Mouse (Mus musculus): ENCODE results near the gene Prlr. TPM values are rescaled to one million over a fixed set of nuclear protein-coding genes. Genes with fewer than 3 reads are reported as not detected.

Gene Prlr
- total and polyA plus RNA-seq, 2 experiments from 2014 or later: 2.3 to 4.8 TPM

GRCm38 (mm10) chr15:10338606-10339005 lies 161.6 kb downstream of the Prlr start:
- no peaks in the 10 kb centered on the region for H3K36me3 ChIP-seq (ENCODE audit: insufficient read depth, low read length)
- no peak for TF ChIP-seq CTCF (IDR thresholded peaks at IDR 0.05)
- H3K4me3 ChIP-seq (ENCODE audit: low read depth, low read length): no peak overlapping the region
- H3K9me3 ChIP-seq (ENCODE audit: low read length): no peaks in the 10 kb centered on the region
- no peak overlapping the region for H3K27ac ChIP-seq (ENCODE audit: low read depth, low read length)
- H3K9ac ChIP-seq (replicated peaks; ENCODE audit: low read length, poor library complexity, severe bottlenecking): no peak overlapping the region
- ATAC-seq (ENCODE audit: low FRiP score): no peak
- no peaks in the 10 kb centered on the region for H3K27me3 ChIP-seq (ENCODE audit: insufficient read depth, low read length)
- 71% methylated on average over 3 of the region's 3 CpGs for WGBS
- H3K4me2 ChIP-seq (ENCODE audit: low read depth, low read length, poor library complexity, severe bottlenecking): no peak overlapping the region
- no peak for DNase-seq (ENCODE audit: low spot score)
- H3K4me1 ChIP-seq (ENCODE audit: insufficient read depth, low read length): no peaks in the 10 kb centered on the region

DNA sequence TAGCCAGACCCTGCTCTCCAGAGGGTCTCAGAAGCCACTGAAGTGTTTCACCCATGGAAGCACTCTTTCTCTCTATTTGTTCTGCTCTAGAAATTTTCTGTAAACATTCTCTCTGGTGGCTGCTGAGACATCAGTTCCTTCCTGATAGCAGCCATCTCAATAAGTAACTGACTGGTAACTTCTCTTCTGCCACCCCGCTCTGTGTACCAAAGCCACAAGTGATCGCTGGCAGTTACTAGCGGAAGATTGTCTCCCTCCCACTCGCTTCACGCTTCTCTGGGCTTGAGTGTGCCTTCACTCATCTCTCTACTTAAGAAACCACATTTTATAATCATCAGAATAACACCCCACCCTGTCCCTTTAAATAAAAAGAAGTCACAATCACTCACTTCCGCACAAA lies 170.0 kb downstream of the Prlr start:
- Histone ChIP-seq H3K36me3 (ENCODE audit: insufficient read depth, low read length) (no peaks in the 10 kb centered on the region), H3K4me3 (ENCODE audit: low read depth, low read length) (no peak overlapping the region), H3K27me3 (ENCODE audit: insufficient read depth, low read length) (no peaks in the 10 kb centered on the region), H3K4me1 (ENCODE audit: insufficient read depth, low read length) (no peaks in the 10 kb centered on the region), H3K4me2 (ENCODE audit: low read depth, low read length, poor library complexity, severe bottlenecking) (no peak overlapping the region), H3K9ac (replicated peaks; ENCODE audit: low read length, poor library complexity, severe bottlenecking) (no peak overlapping the region), H3K27ac (ENCODE audit: low read depth, low read length) (no peak overlapping the region), H3K9me3 (ENCODE audit: low read length) (no peaks in the 10 kb centered on the region)
- no peak for TF ChIP-seq CTCF (IDR thresholded peaks at IDR 0.05)
- no peak for DNase-seq (ENCODE audit: low spot score)
- 93% methylated on average over 6 of the region's 6 CpGs for WGBS
- no peak for ATAC-seq (ENCODE audit: low FRiP score)

GRCm38 (mm10) chr15:10358039-10358948 lies 181.3 kb downstream of the Prlr start, which contains the start of gene Agxt2:
Agxt2 (plus strand) TSS chr15:10358532.
- ATAC-seq (ENCODE audit: low FRiP score) (no peak), DNase-seq (ENCODE audit: low spot score) (no peak)
- H3K4me2 ChIP-seq (ENCODE audit: low read depth, low read length, poor library complexity, severe bottlenecking): no peak within 1 kb of the TSS
- no peak within 1 kb of the TSS for H3K9ac ChIP-seq (replicated peaks; ENCODE audit: low read length, poor library complexity, severe bottlenecking)
- no peak within 1 kb of the TSS for H3K4me3 ChIP-seq (ENCODE audit: low read depth, low read length)
- no peaks in the 10 kb centered on the region for H3K9me3 ChIP-seq (ENCODE audit: low read length)
- H3K27me3 ChIP-seq (ENCODE audit: insufficient read depth, low read length): no peaks in the 10 kb centered on the region
- WGBS: 81% methylated on average over 9 of the region's 9 CpGs
- no peaks in the 10 kb centered on the region for H3K4me1 ChIP-seq (ENCODE audit: insufficient read depth, low read length)
- no peak for TF ChIP-seq CTCF (IDR thresholded peaks at IDR 0.05)
- no peak within 1 kb of the TSS for H3K27ac ChIP-seq (ENCODE audit: low read depth, low read length)
- H3K36me3 ChIP-seq (ENCODE audit: insufficient read depth, low read length): no peaks in the 10 kb centered on the region

GRCm38 (mm10) chr15:10366331-10366730 lies 189.3 kb downstream of the Prlr start:
- no peak overlapping the region for H3K9ac ChIP-seq (replicated peaks; ENCODE audit: low read length, poor library complexity, severe bottlenecking)
- no peaks in the 10 kb centered on the region for H3K9me3 ChIP-seq (ENCODE audit: low read length)
- no peaks in the 10 kb centered on the region for H3K4me1 ChIP-seq (ENCODE audit: insufficient read depth, low read length)
- TF ChIP-seq CTCF (IDR thresholded peaks at IDR 0.05): no peak
- no peaks in the 10 kb centered on the region for H3K27me3 ChIP-seq (ENCODE audit: insufficient read depth, low read length)
- H3K4me2 ChIP-seq (ENCODE audit: low read depth, low read length, poor library complexity, severe bottlenecking): no peak overlapping the region
- no peak overlapping the region for H3K27ac ChIP-seq (ENCODE audit: low read depth, low read length)
- no peaks in the 10 kb centered on the region for H3K36me3 ChIP-seq (ENCODE audit: insufficient read depth, low read length)
- ATAC-seq (ENCODE audit: low FRiP score) (no peak), DNase-seq (ENCODE audit: low spot score) (no peak)
- H3K4me3 ChIP-seq (ENCODE audit: low read depth, low read length): no peak overlapping the region
- WGBS: 90% methylated on average over 2 of the region's 2 CpGs

DNA sequence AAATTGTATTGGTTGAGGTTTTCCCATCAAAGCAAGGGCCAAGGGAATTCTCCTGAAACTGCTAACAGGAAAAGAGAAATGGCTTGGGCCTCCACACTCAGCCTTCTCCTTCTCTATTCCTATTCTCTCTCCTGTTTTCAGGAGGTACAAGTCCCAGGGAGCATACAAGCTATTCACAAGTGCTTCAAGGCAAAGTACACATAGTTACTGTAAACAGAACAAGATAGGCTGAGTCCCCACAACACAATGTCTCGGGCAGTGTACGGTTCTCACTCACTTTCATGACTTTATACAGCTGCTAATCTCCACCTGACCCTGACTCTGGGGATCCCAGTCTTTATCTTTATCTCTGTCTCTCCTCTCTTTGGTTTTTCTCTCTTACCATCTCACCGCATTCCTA lies 198.4 kb downstream of the Prlr start:
- Histone ChIP-seq H3K9ac (replicated peaks; ENCODE audit: low read length, poor library complexity, severe bottlenecking) (no peak overlapping the region), H3K4me3 (ENCODE audit: low read depth, low read length) (no peak overlapping the region), H3K9me3 (ENCODE audit: low read length) (no peaks in the 10 kb centered on the region), H3K36me3 (ENCODE audit: insufficient read depth, low read length) (no peaks in the 10 kb centered on the region), H3K27ac (ENCODE audit: low read depth, low read length) (no peak overlapping the region), H3K4me2 (ENCODE audit: low read depth, low read length, poor library complexity, severe bottlenecking) (no peak overlapping the region), H3K27me3 (ENCODE audit: insufficient read depth, low read length) (no peaks in the 10 kb centered on the region), H3K4me1 (ENCODE audit: insufficient read depth, low read length) (no peaks in the 10 kb centered on the region)
- DNase-seq (ENCODE audit: low spot score): no peak
- TF ChIP-seq CTCF (IDR thresholded peaks at IDR 0.05): no peak
- 82% methylated on average over 3 of the region's 3 CpGs for WGBS
- ATAC-seq (ENCODE audit: low FRiP score): no peak

- 93% methylated on average over 4 of the region's 4 CpGs for WGBS
- no peak overlapping the region for H3K27ac ChIP-seq (ENCODE audit: low read depth, low read length)
- no peak for TF ChIP-seq CTCF (IDR thresholded peaks at IDR 0.05)
- no peak overlapping the region for H3K4me2 ChIP-seq (ENCODE audit: low read depth, low read length, poor library complexity, severe bottlenecking)
- DNase-seq (ENCODE audit: low spot score) (no peak), ATAC-seq (ENCODE audit: low FRiP score) (no peak)
- H3K27me3 ChIP-seq (ENCODE audit: insufficient read depth, low read length): no peaks in the 10 kb centered on the region
- no peak overlapping the region for H3K9ac ChIP-seq (replicated peaks; ENCODE audit: low read length, poor library complexity, severe bottlenecking)
- no peaks in the 10 kb centered on the region for H3K9me3 ChIP-seq (ENCODE audit: low read length)
- no peak overlapping the region for H3K4me3 ChIP-seq (ENCODE audit: low read depth, low read length)
- H3K4me1 ChIP-seq (ENCODE audit: insufficient read depth, low read length): no peaks in the 10 kb centered on the region
- no peaks in the 10 kb centered on the region for H3K36me3 ChIP-seq (ENCODE audit: insufficient read depth, low read length)
Measured at GRCm38 (mm10) chr15:10378338-10378959, 201.4 kb downstream of the Prlr start.

Measured in midbrain, postnatal 0 days (tissue).